Mouse (Mus musculus): Measurements from ENCODE around the gene Mki67.

The Mki67 gene

GRCm38 (mm10) chr7:135668852-135669739 is 47.1 kb downstream of the Mki67 start:
- DNase-seq (ENCODE audit: low read depth in 2 of 2, low spot score in 2 of 2): peak; percentile 58 to 70

DNA sequence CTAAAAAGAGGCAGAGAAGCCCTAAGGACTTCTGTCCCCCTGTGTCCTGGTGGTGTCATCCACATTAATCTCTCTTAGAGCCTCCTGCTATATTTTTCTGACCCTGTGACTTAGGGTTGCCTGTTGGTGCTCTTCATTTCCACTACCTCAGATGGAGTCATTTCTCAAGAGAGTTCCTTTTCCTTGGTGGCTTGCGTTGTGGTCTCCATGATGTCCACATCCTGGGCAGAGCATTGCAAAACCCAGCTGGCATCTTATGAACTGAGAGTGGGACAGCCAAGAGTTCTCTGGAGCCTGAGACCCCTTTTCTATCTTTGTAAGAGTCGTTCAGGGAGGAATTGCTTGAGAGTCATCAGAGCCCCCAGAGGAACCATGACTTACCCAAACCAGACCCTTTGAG is 49.8 kb downstream of the Mki67 start:
- no peak for DNase-seq (ENCODE audit: low read depth in 2 of 2, low spot score in 2 of 2)

GRCm38 (mm10) chr7:135664211-135664610 is 52.0 kb downstream of the Mki67 start:
- DNase-seq (ENCODE audit: low read depth in 2 of 2, low spot score in 2 of 2): no peak

- DNase-seq (ENCODE audit: low read depth in 2 of 2, low spot score in 2 of 2): no peak
Observed at GRCm38 (mm10) chr7:135660314-135660713, 55.8 kb downstream of the Mki67 start.

GRCm38 (mm10) chr7:135659314-135659935 is 56.7 kb downstream of the Mki67 start:
- DNase-seq (ENCODE audit: low read depth in 2 of 2, low spot score in 2 of 2): peak; percentile 29 to 44

GRCm38 (mm10) chr7:135658150-135658549 is 58.0 kb downstream of the Mki67 start:
- DNase-seq (ENCODE audit: low read depth in 2 of 2, low spot score in 2 of 2): no peak

GRCm38 (mm10) chr7:135655113-135655512 is 61.0 kb downstream of the Mki67 start:
- no peak for DNase-seq (ENCODE audit: low read depth in 2 of 2, low spot score in 2 of 2)

DNA sequence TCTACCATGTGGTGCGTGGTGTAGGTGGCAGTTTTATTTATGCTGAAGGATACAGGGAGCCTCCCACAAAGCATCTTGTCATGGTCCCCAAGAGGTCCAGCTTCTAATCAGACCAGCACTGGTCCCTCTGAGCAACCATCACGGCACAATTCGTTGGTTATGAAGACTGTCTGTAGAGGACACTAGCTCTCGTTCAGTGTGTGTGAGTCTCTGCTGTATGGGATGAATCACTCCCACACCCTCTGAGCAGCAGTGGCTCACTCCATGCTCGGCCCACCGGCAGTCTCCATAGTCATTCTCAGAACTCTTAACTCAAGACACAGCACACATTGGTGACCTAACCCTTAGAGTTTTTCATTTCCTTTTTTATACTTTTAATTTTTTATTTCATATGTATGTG is 61.9 kb downstream of the Mki67 start:
- no peak for DNase-seq (ENCODE audit: low read depth in 2 of 2, low spot score in 2 of 2)

DNA sequence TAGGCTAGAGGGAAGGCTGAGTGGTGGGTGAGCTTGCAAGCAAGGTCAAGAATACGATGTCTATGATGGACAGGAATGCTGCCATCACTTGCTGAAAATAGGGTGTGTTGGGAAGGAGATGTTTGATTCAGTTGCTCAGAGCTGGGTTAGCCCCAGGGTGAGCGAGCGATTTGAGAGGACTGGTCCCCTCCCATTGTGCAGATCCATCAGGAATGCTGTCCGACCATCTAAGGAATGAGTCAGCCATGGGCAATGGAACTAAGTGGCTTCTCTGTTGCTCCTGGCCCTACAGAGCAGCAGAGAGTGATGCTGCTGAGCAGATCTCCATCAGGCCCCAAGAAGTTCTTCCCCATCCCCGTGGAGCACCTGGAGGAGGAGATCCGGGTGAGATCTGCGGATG is 62.6 kb downstream of the Mki67 start:
- DNase-seq (ENCODE audit: low read depth in 2 of 2, low spot score in 2 of 2): no peak

- DNase-seq (ENCODE audit: low read depth in 2 of 2, low spot score in 2 of 2): peak; percentile 26 to 46
Observed at GRCm38 (mm10) chr7:135652781-135653180, 63.4 kb downstream of the Mki67 start.

DNA sequence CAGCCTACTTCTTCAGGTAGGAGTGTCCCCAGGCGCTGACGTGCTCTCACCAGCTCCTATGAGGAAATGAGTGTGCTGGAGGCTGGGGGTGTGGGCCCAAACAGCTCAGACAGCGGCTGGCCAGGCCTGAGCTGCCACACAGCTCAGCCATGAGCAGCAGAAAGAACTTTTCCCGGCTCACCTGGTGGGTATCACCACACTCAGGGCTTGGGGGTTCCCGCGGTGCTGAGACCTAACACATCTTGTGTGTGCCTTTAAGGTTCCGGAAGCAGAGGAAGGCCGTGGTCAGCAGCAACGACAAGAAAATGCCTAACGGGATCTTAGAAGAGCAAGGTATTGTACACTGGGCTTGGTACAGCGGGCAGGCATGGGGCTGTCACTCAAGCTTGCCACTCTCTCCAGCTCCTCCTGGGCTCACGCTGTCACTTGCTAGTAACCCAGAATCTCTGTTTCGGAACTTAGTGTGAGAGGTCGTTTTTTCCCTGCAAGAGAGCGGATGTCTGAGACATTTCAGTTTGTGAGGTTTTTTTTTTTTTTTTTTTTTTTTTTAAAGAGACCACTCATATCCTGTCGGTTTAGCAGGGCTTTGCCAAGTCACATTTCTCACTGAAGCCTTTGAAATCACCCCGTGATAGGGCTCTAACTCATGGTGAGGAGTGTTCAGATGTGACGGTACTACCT is 64.2 kb downstream of the Mki67 start:
- DNase-seq (ENCODE audit: low read depth in 2 of 2, low spot score in 2 of 2): peak; percentile 52 to 60

DNA sequence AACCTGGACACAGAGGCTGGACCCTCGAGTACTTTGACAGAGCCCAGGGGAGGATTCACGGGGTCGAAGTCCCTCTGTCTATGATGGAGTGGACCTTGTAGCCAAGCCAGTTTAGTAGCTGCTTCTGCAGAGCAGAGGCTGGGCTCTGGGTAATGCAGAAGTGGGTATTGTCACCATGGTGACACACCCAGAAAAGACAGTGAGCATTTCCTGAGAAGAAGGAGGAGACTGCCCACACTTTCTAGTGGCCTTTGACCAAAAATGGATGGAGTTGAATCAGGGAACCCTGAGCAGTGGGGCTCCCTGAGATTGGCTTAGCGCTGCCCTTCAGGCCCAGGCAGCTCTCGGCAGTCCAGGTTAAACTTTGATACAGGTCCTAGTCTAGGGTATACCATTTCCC is 66.1 kb downstream of the Mki67 start:
- no peak for DNase-seq (ENCODE audit: low read depth in 2 of 2, low spot score in 2 of 2)

- DNase-seq (ENCODE audit: low read depth in 2 of 2, low spot score in 2 of 2): no peak
Observed at GRCm38 (mm10) chr7:135649306-135649705, 66.9 kb downstream of the Mki67 start.

- no peak for DNase-seq (ENCODE audit: low read depth in 2 of 2, low spot score in 2 of 2)
Observed at GRCm38 (mm10) chr7:135648821-135649220, 67.3 kb downstream of the Mki67 start.

DNA sequence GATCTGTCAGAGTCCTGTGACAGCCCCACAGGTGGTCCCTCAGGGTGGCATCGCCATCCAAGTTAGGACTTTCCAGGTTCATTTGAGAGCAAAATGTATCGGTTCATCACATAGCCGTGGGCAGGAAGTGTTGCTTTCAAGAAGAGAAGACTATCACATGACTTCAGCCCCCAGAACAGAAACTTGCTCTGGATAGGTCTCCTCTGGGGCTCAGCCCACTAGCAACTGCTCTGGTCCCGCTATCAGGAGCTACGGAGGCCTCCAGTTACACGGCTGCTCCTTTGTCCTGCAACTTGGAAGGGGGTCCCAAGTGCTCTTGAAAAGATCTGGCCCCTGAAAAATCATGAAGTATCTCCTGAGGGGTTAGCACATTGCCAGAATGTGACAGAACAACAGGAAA is 69.2 kb downstream of the Mki67 start:
- DNase-seq (ENCODE audit: low read depth in 2 of 2, low spot score in 2 of 2): peak; percentile 33 to 62

DNA sequence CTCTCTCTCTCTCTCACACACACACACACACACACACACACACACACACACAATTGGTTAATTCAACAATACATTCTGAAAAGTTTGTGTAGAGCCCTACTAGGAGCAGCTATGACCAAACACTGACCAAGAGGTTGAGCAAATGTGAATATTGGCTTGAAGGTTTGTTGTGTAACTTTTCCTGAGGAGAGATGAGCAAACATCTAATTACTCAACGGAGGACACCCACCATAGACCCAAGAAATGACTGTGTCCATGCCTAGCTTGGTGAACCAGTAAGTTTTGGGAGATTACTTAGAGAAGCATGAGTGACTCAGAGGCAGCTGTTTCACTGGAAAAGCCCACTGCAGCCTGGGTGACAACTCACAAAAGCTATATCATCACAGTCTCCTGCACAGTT is 71.7 kb downstream of the Mki67 start:
- no peak for DNase-seq (ENCODE audit: low read depth in 2 of 2, low spot score in 2 of 2)

DNA sequence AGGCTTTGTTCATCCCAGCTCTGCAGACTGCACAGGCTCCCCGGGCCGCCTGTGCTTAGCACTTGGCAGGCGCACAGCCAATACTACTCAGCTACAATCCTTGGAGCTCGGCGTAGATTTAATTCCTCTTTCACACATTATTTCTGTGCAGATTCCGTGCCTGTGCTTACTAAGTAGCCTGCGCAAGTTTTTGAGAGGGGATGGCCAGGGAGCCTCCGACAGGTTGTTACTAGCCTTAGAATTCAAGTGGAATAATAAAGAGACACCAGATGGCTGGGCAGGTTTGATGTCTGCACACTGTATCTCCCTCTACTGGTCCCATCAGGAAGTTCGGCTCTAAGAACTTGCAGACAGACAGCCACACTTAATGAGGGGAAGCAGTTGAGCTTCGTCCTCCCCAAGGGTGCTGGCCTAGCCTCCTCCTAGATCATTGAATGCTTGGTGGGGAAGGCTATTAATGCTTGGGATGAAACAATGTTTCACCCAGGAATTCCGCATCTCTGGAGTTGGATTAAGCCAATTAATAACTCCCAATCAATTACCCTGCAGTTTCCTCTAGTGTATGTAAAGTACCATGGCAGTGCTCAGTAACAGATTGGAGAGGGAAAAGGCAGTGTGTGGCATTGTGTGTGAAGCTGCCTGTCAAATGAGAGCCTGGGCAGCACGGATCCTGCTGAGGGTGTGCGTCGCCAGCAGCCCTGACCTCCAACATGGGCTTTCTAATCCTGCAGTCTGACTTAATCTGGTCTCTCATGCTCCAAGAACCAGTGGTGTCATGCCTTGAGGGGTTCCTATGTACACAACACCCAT is 74.3 kb downstream of the Mki67 start:
- DNase-seq (ENCODE audit: low read depth in 2 of 2, low spot score in 2 of 2): peak in 1 of 2 experiments; percentile 28

All from CD8-positive naive resting alpha-beta T cell, adult 2 months (primary cell).